Mouse (Mus musculus) gastrocnemius, adult 8-10 months (tissue): ENCODE data around the gene Shroom1. TPM values are rescaled to one million over a fixed set of nuclear protein-coding genes. Genes with fewer than 3 reads are reported as not detected.
A peak's percentile ranks its signal among the peaks of the same experiment; 100 is the strongest.

Experiments used
- DNase-seq, 2 experiments: peaks; one replicate each; pipeline ENCODE4 v3.0.0; 2022; ENCODE audit warnings: low spot score in 2 of 2
- total RNA-seq, 4 experiments: library from RNA; stranded (reverse); gene quantifications; 2 replicates each; pipeline ENCODE4 v1.2.4; 2022

Shroom1 gene
- total RNA-seq, 4 experiments from 2014 or later, result 0.29 to 1.2 (median 0.74) TPM

GRCm38 (mm10) chr11:53446183-53446582, 10.8 kb upstream of the Shroom1 start:
- no peak for DNase-seq

GRCm38 (mm10) chr11:53447996-53448395, 9.0 kb upstream of the Shroom1 start:
- DNase-seq, result no peak

- peak; percentile 59 to 61 for DNase-seq
Measured at GRCm38 (mm10) chr11:53448529-53448928, 8.5 kb upstream of the Shroom1 start.

GRCm38 (mm10) chr11:53450070-53450705, 6.8 kb upstream of the Shroom1 start:
- DNase-seq, result no peak

- DNase-seq, result no peak
Measured at GRCm38 (mm10) chr11:53451361-53451760, 5.6 kb upstream of the Shroom1 start.

- no peak for DNase-seq
Measured at GRCm38 (mm10) chr11:53452396-53452795, 4.6 kb upstream of the Shroom1 start.

GRCm38 (mm10) chr11:53453031-53453430, 4.0 kb upstream of the Shroom1 start:
- DNase-seq, result no peak

- DNase-seq, result no peak
Measured at GRCm38 (mm10) chr11:53457372-53457954, 458 bp downstream of the Shroom1 start.

GRCm38 (mm10) chr11:53458996-53459395, 2.0 kb downstream of the Shroom1 start:
- no peak for DNase-seq

GRCm38 (mm10) chr11:53460192-53460591, 3.2 kb downstream of the Shroom1 start:
- DNase-seq, result no peak

GRCm38 (mm10) chr11:53461727-53462126, 4.7 kb downstream of the Shroom1 start:
- no peak for DNase-seq

GRCm38 (mm10) chr11:53463551-53464424, 6.8 kb downstream of the Shroom1 start:
- DNase-seq, result no peak

GRCm38 (mm10) chr11:53466231-53466971, 9.4 kb downstream of the Shroom1 start:
- DNase-seq, result peak; percentile 57 to 61

GRCm38 (mm10) chr11:53469294-53469967, 12.4 kb downstream of the Shroom1 start:
- DNase-seq, result no peak

- peak; percentile 71 to 81 for DNase-seq
Measured at GRCm38 (mm10) chr11:53469968-53470695, 13.1 kb downstream of the Shroom1 start, which contains the start of gene Gm9837. Gene Gm9837, minus strand, starts transcription at chr11:53470479.

- DNase-seq, result no peak
Measured at GRCm38 (mm10) chr11:53472709-53473108, 15.7 kb downstream of the Shroom1 start.

- DNase-seq, result no peak
Measured at GRCm38 (mm10) chr11:53475620-53476019, 18.6 kb downstream of the Shroom1 start.

- DNase-seq, result no peak
Measured at GRCm38 (mm10) chr11:53477833-53478232, 20.8 kb downstream of the Shroom1 start.

GRCm38 (mm10) chr11:53478383-53479170, 21.6 kb downstream of the Shroom1 start:
- no peak for DNase-seq
